Mouse (Mus musculus) adrenal gland, postnatal 36 days (tissue): ENCODE measurements around the gene Tmem240. TPM values are rescaled to one million over a fixed set of nuclear protein-coding genes. Genes with fewer than 3 reads are reported as not detected.
"Not testable (repeated sequence)": the region's sequence is repeated elsewhere in the genome, so short reads cannot be mapped to it uniquely, and the experiment has no call there.

ENCODE experiments used
- DNase-seq, 2 experiments: peaks; one replicate each; pipeline ENCODE4 v3.0.0; 2021; ENCODE audit warnings: mixed read lengths in 1 of 2
- total RNA-seq, 2 experiments: library from RNA; stranded (reverse); gene quantifications; 2 replicates each; pipeline ENCODE4 v1.2.3; 2021

The Tmem240 gene
- total RNA-seq, 2 experiments from 2014 or later = 0.70 to 0.72 TPM

- DNase-seq = peak; percentile 50 to 61
These were observed 527 bp downstream of the Tmem240 start for GRCm38 (mm10) chr4:155734951-155735702.

GRCm38 (mm10) chr4:155735788-155736187 lies 1.2 kb downstream of the Tmem240 start:
- no peak for DNase-seq

GRCm38 (mm10) chr4:155736421-155736820 lies 1.8 kb downstream of the Tmem240 start:
- no peak for DNase-seq

- DNase-seq = no peak
These were observed 3.7 kb downstream of the Tmem240 start for GRCm38 (mm10) chr4:155738262-155738661.

- no peak for DNase-seq
These were observed 4.6 kb downstream of the Tmem240 start for GRCm38 (mm10) chr4:155739152-155739551.

- DNase-seq = peak in 1 of 2 experiments; percentile 35
These were observed 5.4 kb downstream of the Tmem240 start for GRCm38 (mm10) chr4:155739741-155740636.

GRCm38 (mm10) chr4:155740681-155741080 lies 6.1 kb downstream of the Tmem240 start:
- DNase-seq = not testable (repeated sequence)

- no peak for DNase-seq
These were observed 8.1 kb downstream of the Tmem240 start for GRCm38 (mm10) chr4:155742684-155743083.

- DNase-seq = no peak
These were observed 9.9 kb downstream of the Tmem240 start for GRCm38 (mm10) chr4:155744474-155744873.

GRCm38 (mm10) chr4:155745136-155745535 lies 10.5 kb downstream of the Tmem240 start:
- DNase-seq = no peak

GRCm38 (mm10) chr4:155746036-155746548 lies 11.5 kb downstream of the Tmem240 start:
- DNase-seq = no peak

- DNase-seq = no peak
These were observed 12.2 kb downstream of the Tmem240 start for GRCm38 (mm10) chr4:155746575-155747490.

GRCm38 (mm10) chr4:155757011-155757410 lies 22.4 kb downstream of the Tmem240 start:
- no peak for DNase-seq

GRCm38 (mm10) chr4:155759862-155760612 lies 25.4 kb downstream of the Tmem240 start:
- DNase-seq = peak in 1 of 2 experiments; percentile 46

GRCm38 (mm10) chr4:155760613-155761355 lies 26.2 kb downstream of the Tmem240 start, which contains the start of gene Atad3a:
Atad3a (minus strand) TSS chr4:155761093.
- peak; percentile 96 to 97 for DNase-seq

- peak; percentile 22 to 39 for DNase-seq
These were observed 26.9 kb downstream of the Tmem240 start for GRCm38 (mm10) chr4:155761356-155762099.

GRCm38 (mm10) chr4:155762357-155762756 lies 27.8 kb downstream of the Tmem240 start:
- peak; percentile 60 to 61 for DNase-seq

- DNase-seq = peak in 1 of 2 experiments; percentile 54
These were observed 34.9 kb downstream of the Tmem240 start for GRCm38 (mm10) chr4:155769496-155769879.

- DNase-seq = peak; percentile 94 to 95
These were observed 35.4 kb downstream of the Tmem240 start for GRCm38 (mm10) chr4:155769880-155770512.
